In the genomic region with DNA sequence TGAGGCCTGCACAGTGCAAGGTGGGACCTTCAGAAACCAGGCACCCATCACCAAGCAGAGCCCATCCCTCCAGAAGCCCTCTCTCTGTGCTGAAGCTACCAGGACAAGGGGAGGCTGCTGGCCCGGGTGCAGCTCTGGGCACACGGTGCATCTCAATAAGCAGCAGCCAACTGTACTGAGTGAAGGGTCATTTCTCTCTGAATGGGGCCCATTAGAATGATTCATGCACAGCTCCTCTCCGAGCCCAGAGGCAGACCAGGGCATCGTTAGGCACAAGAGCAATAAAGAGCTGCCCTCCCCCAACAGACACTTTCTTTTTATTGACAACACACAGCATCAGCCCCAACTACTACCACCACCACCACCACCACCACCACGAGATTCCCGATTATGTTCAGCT, we compare ENCODE assay signal across 27 mouse cellular contexts. TPM values are rescaled to one million over a fixed set of nuclear protein-coding genes. Genes with fewer than 3 reads are reported as not detected.
DNase-seq lines count a peak whose midpoint lies in the region; ATAC-seq and TF ChIP-seq lines count a peak whose summit lies in the region.
"Had no signal": no experiment of that assay in that cellular context is flagged by ENCODE, and none has a peak within 500 bp of the region (broad histone marks: within the 10 kb centered on the region; RNA-seq: fewer than 3 reads in every experiment).

No protein-coding gene starts in this region.

- no peak overlapping the region for H3K4me3 ChIP-seq in forebrain, embryonic 10.5 days
- no peak overlapping the region for H3K4me3 ChIP-seq in forebrain, embryonic 11.5 days (ENCODE audit: low read depth, low read length)
- H3K4me3 ChIP-seq in hindbrain, embryonic 12.5 days = no peak overlapping the region
- no peak overlapping the region for H3K4me3 ChIP-seq in hindbrain, postnatal 0 days (ENCODE audit: low read length)
- H3K4me3 ChIP-seq in neural tube, embryonic 11.5 days (ENCODE audit: low read depth, low read length) = no peak overlapping the region
- H3K4me3 ChIP-seq in neural tube, embryonic 14.5 days (ENCODE audit: low read depth, low read length) = no peak overlapping the region
- H3K4me3 ChIP-seq: erythroblast, embryonic 14.5 days; forebrain, embryonic 13.5 days; hindbrain, embryonic 13.5 days; limb, embryonic 13.5 days; lung, embryonic 15.5 days; myocyte had no signal

- 70% methylated on average over 6 of the region's 6 CpGs for WGBS in forebrain, embryonic 10.5 days
- 52% methylated on average over 6 of the region's 6 CpGs for WGBS in forebrain, embryonic 11.5 days
- WGBS in hindbrain, embryonic 12.5 days = 54% methylated on average over 6 of the region's 6 CpGs
- 38% methylated on average over 6 of the region's 6 CpGs for whole genome bisulfite sequencing in hindbrain, postnatal 0 days
- WGBS in neural tube, embryonic 11.5 days = 22% methylated on average over 6 of the region's 6 CpGs
- 17% methylated on average over 6 of the region's 6 CpGs for WGBS in neural tube, embryonic 14.5 days

- peaks cover 39% of the 10 kb centered on the region for H3K27me3 ChIP-seq in forebrain, embryonic 10.5 days (ENCODE audit: poor library complexity, severe bottlenecking)
- H3K27me3 ChIP-seq in forebrain, embryonic 11.5 days (ENCODE audit: control insufficient read depth, insufficient read depth, low read length) = no peaks in the 10 kb centered on the region
- H3K27me3 ChIP-seq in hindbrain, embryonic 12.5 days = peaks cover 19% of the 10 kb centered on the region
- no peaks in the 10 kb centered on the region for H3K27me3 ChIP-seq in hindbrain, postnatal 0 days (ENCODE audit: insufficient read depth, low read length)
- no peaks in the 10 kb centered on the region for H3K27me3 ChIP-seq in neural tube, embryonic 11.5 days (ENCODE audit: control insufficient read depth, insufficient read depth, low read length)
- no peaks in the 10 kb centered on the region for H3K27me3 ChIP-seq in neural tube, embryonic 14.5 days (ENCODE audit: control insufficient read depth, insufficient read depth, low read length)
- H3K27me3 ChIP-seq: CH12.LX; forebrain, embryonic 13.5 days; lung, embryonic 15.5 days had no signal

- no peak for ATAC-seq in forebrain, embryonic 11.5 days (replicated peaks; ENCODE audit: low FRiP score)
- ATAC-seq in hindbrain, embryonic 12.5 days (ENCODE audit: low FRiP score) = 0 out of 2 replicates have a peak, but pooled peaks have one; percentile 15
- no peak for ATAC-seq in hindbrain, postnatal 0 days
- ATAC-seq in neural tube, embryonic 11.5 days (ENCODE audit: insufficient read depth, low FRiP score, low TSS enrichment) = 0 out of 2 replicates have a peak, but pooled peaks have one; percentile 21
- ATAC-seq in neural tube, embryonic 14.5 days (ENCODE audit: low read depth) = peak; percentile 47; the same call in 1 of the 2 replicates
- ATAC-seq: forebrain, embryonic 13.5 days had no signal

- peaks cover 90% of the 10 kb centered on the region for H3K4me1 ChIP-seq in forebrain, embryonic 10.5 days
- H3K4me1 ChIP-seq in forebrain, embryonic 11.5 days (replicated peaks; ENCODE audit: control insufficient read depth, insufficient read depth, low read length) = peaks cover 39% of the 10 kb centered on the region
- H3K4me1 ChIP-seq in hindbrain, embryonic 12.5 days = peaks cover 79% of the 10 kb centered on the region
- peaks cover 37% of the 10 kb centered on the region for H3K4me1 ChIP-seq in hindbrain, postnatal 0 days (ENCODE audit: insufficient read depth, low read length)
- peaks cover 63% of the 10 kb centered on the region for H3K4me1 ChIP-seq in neural tube, embryonic 11.5 days (ENCODE audit: control insufficient read depth, insufficient read depth, low read length)
- peaks cover 50% of the 10 kb centered on the region for H3K4me1 ChIP-seq in neural tube, embryonic 14.5 days (ENCODE audit: control insufficient read depth, insufficient read depth, low read length)

- no peak overlapping the region for H3K4me2 ChIP-seq in forebrain, embryonic 11.5 days (ENCODE audit: low read depth, low read length, severe bottlenecking)
- no peak overlapping the region for H3K4me2 ChIP-seq in hindbrain, embryonic 12.5 days (replicated peaks)
- H3K4me2 ChIP-seq in hindbrain, postnatal 0 days (ENCODE audit: low read depth, low read length) = no peak overlapping the region
- H3K4me2 ChIP-seq in neural tube, embryonic 11.5 days (ENCODE audit: low read depth) = no peak overlapping the region
- no peak overlapping the region for H3K4me2 ChIP-seq in neural tube, embryonic 14.5 days (ENCODE audit: low read depth, low read length)
- H3K4me2 ChIP-seq: forebrain, embryonic 13.5 days; hindbrain, embryonic 13.5 days; limb, embryonic 13.5 days; liver, embryonic 11.5 days; lung, embryonic 15.5 days; midbrain, embryonic 11.5 days had no signal

- no peak overlapping the region for H3K9ac ChIP-seq in forebrain, embryonic 11.5 days (ENCODE audit: low read length)
- no peak overlapping the region for H3K9ac ChIP-seq in hindbrain, embryonic 12.5 days
- no peak overlapping the region for H3K9ac ChIP-seq in hindbrain, postnatal 0 days (replicated peaks; ENCODE audit: low read length)
- no peak overlapping the region; the same call in 1 of the 2 replicates for H3K9ac ChIP-seq in neural tube, embryonic 11.5 days (ENCODE audit: low read length)
- H3K9ac ChIP-seq in neural tube, embryonic 14.5 days (replicated peaks; ENCODE audit: low read depth, low read length) = no peak overlapping the region
- H3K9ac ChIP-seq: forebrain, embryonic 13.5 days; hindbrain, embryonic 13.5 days; limb, embryonic 13.5 days; lung, embryonic 15.5 days had no signal

- no peaks in the 10 kb centered on the region for H3K9me3 ChIP-seq in forebrain, embryonic 10.5 days
- no peaks in the 10 kb centered on the region for H3K9me3 ChIP-seq in forebrain, embryonic 11.5 days (ENCODE audit: control insufficient read depth, low read length)
- H3K9me3 ChIP-seq in hindbrain, embryonic 12.5 days (replicated peaks) = no peaks in the 10 kb centered on the region
- H3K9me3 ChIP-seq in hindbrain, postnatal 0 days (ENCODE audit: low read length) = no peaks in the 10 kb centered on the region
- no peaks in the 10 kb centered on the region for H3K9me3 ChIP-seq in neural tube, embryonic 11.5 days (ENCODE audit: control insufficient read depth, low read length)
- no peaks in the 10 kb centered on the region for H3K9me3 ChIP-seq in neural tube, embryonic 14.5 days (ENCODE audit: control insufficient read depth, low read length)
- H3K9me3 ChIP-seq: forebrain, embryonic 13.5 days; hindbrain, embryonic 13.5 days; limb, embryonic 13.5 days; lung, embryonic 15.5 days had no signal

- no peak for TF ChIP-seq CTCF in hindbrain, postnatal 0 days (IDR thresholded peaks at IDR 0.05; ENCODE audit: low read depth)

- H3K36me3 ChIP-seq in forebrain, embryonic 10.5 days (replicated peaks) = no peaks in the 10 kb centered on the region
- H3K36me3 ChIP-seq in forebrain, embryonic 11.5 days (ENCODE audit: control insufficient read depth, insufficient read depth, low read length) = no peaks in the 10 kb centered on the region
- no peaks in the 10 kb centered on the region for H3K36me3 ChIP-seq in hindbrain, embryonic 12.5 days
- H3K36me3 ChIP-seq in hindbrain, postnatal 0 days (ENCODE audit: insufficient read depth, low read length) = no peaks in the 10 kb centered on the region
- no peaks in the 10 kb centered on the region for H3K36me3 ChIP-seq in neural tube, embryonic 11.5 days (ENCODE audit: control insufficient read depth, insufficient read depth, low read length)
- no peaks in the 10 kb centered on the region for H3K36me3 ChIP-seq in neural tube, embryonic 14.5 days (ENCODE audit: control insufficient read depth, insufficient read depth, low read length)
- H3K36me3 ChIP-seq: hindbrain, embryonic 13.5 days; limb, embryonic 13.5 days; lung, embryonic 15.5 days had no signal

- H3K27ac ChIP-seq in forebrain, embryonic 10.5 days = peak overlapping the region; percentile 27; the same call in 1 of the 2 replicates
- no peak overlapping the region for H3K27ac ChIP-seq in forebrain, embryonic 11.5 days (ENCODE audit: low read depth, low read length)
- H3K27ac ChIP-seq in hindbrain, embryonic 12.5 days = no peak overlapping the region
- no peak overlapping the region for H3K27ac ChIP-seq in hindbrain, postnatal 0 days
- H3K27ac ChIP-seq in neural tube, embryonic 11.5 days (ENCODE audit: low read depth, low read length) = 0 out of 2 replicates have a peak overlapping the region, but pooled peaks have one; percentile 34
- H3K27ac ChIP-seq in neural tube, embryonic 14.5 days (ENCODE audit: low read depth, low read length) = no peak overlapping the region
- H3K27ac ChIP-seq: limb, embryonic 13.5 days had no signal

- no peak for DNase-seq in forebrain, embryonic 10.5 days (ENCODE audit: extremely low spot score, low spot score)
- DNase-seq in forebrain, embryonic 11.5 days (ENCODE audit: low spot score) = no peak
- no peak for DNase-seq in hindbrain, postnatal 0 days (ENCODE audit: low spot score)
- DNase-seq in neural tube, embryonic 11.5 days (ENCODE audit: low spot score) = peak; percentile 42
- DNase-seq in neural tube, embryonic 10.5 days (ENCODE audit: extremely low spot score, low spot score) = no peak
- no peak for DNase-seq in urinary bladder, postnatal 10 days (ENCODE audit: low spot score)
- DNase-seq: adrenal gland, postnatal 14 days; cerebellum, adult 18-20 months; cerebellum, postnatal 10 days; gastrocnemius, postnatal 10 days; heart, postnatal 14 days; kidney, adult 8-10 months; kidney, postnatal 14 days; layer of hippocampus, adult 9-11 months; thymus, adult 2 months; thymus, postnatal 36 days had no signal

RNA-seq across cellular contexts. Expression of a gene that starts 35.0 kb away (rescaled TPM):
- 2.8 and 3.0 TPM in 2 replicates for polyA plus RNA-seq in forebrain, embryonic 10.5 days (2016; fragmentation: Nextera tagmentation; extraction: Ambion mirVana)
- polyA plus RNA-seq in forebrain, embryonic 11.5 days (2014; fragmentation: Nextera tagmentation; extraction: Ambion mirVana) = 8.2 and 9.7 TPM in 2 replicates
- polyA plus RNA-seq in hindbrain, embryonic 12.5 days (2016; fragmentation: Nextera tagmentation; extraction: Ambion mirVana) = 10.0 and 10.1 TPM in 2 replicates
- total RNA-seq in hindbrain, postnatal 0 days (2014; rRNA removed) = 29.0 and 33.6 TPM in 2 replicates
- polyA plus RNA-seq in hindbrain, postnatal 0 days (2015; fragmentation: Nextera tagmentation; extraction: Ambion mirVana) = 5.5 and 6.1 TPM in 2 replicates
- polyA plus RNA-seq in neural tube, embryonic 11.5 days (2014; fragmentation: Nextera tagmentation; extraction: Ambion mirVana) = 6.1 and 7.5 TPM in 2 replicates
- polyA plus RNA-seq in neural tube, embryonic 14.5 days (2014; fragmentation: Nextera tagmentation; extraction: Ambion mirVana) = 4.4 and 6.2 TPM in 2 replicates

Comparison
In these comparisons a context has a peak if more than half of its experiments do, and no peak if none do; other contexts are left out.
1. H3K27ac ChIP-seq: peak in forebrain, embryonic 10.5 days (single experiment) and neural tube, embryonic 11.5 days (single experiment); none in forebrain, embryonic 11.5 days (single experiment), hindbrain, embryonic 12.5 days (single experiment), hindbrain, postnatal 0 days (single experiment) and neural tube, embryonic 14.5 days (single experiment).
2. ATAC-seq: peak in hindbrain, embryonic 12.5 days (single experiment), neural tube, embryonic 11.5 days (single experiment) and neural tube, embryonic 14.5 days (single experiment); none in forebrain, embryonic 11.5 days (single experiment) and hindbrain, postnatal 0 days (single experiment).